Mouse (Mus musculus) myocyte (in vitro differentiated cells): Measurements from ENCODE around the gene Mrpl40.

ENCODE experiments used
- CEBPB ChIP-seq: IDR thresholded peaks from 2 replicates; pipeline ENCODE4 v1.6.1; 2011; ENCODE audit warnings: mild to moderate bottlenecking, moderate library complexity; ENCODE audit not compliant: poor library complexity, insufficient read depth, severe bottlenecking
- MAX ChIP-seq: IDR thresholded peaks from one replicate; pipeline ENCODE4 v1.6.1; 2011; ENCODE audit warnings: low read depth, mild to moderate bottlenecking, control low read depth
- POLR2A ChIP-seq: IDR thresholded peaks from one replicate; pipeline ENCODE4 v1.6.1; 2011; ENCODE audit warnings: low read depth, mild to moderate bottlenecking, control low read depth, moderate library complexity; ENCODE audit not compliant: insufficient read length
- POLR2AphosphoS2 ChIP-seq: IDR thresholded peaks from one replicate; pipeline ENCODE4 v1.6.1; 2011; ENCODE audit warnings: low read depth, control low read depth; ENCODE audit not compliant: insufficient read length
- SRF ChIP-seq: IDR thresholded peaks from one replicate; pipeline ENCODE4 v1.6.1; 2011; ENCODE audit warnings: low read depth; ENCODE audit not compliant: control insufficient read depth, insufficient read length

- TF ChIP-seq POLR2A = no peak
- TF ChIP-seq SRF = no peak
- no peak for TF ChIP-seq MAX
- TF ChIP-seq CEBPB = no peak
- no peak for TF ChIP-seq POLR2AphosphoS2
Observed at GRCm38 (mm10) chr16:18921771-18922170, 45.1 kb upstream of the Mrpl40 start.
